Mouse (Mus musculus) forebrain, postnatal 0 days (tissue): ENCODE data around the gene Snd1. TPM values are rescaled to one million over a fixed set of nuclear protein-coding genes. Genes with fewer than 3 reads are reported as not detected.
A peak's percentile ranks its signal among the peaks of the same experiment; 100 is the strongest.
"Not testable (repeated sequence)": the region's sequence is repeated elsewhere in the genome, so short reads cannot be mapped to it uniquely, and the experiment has no call there.

ENCODE experiments used
- ATAC-seq: fragments of 200-750 bp; cut with Nextera tagmentation; 2 replicates; pipeline ENCODE4 v1.8.0; 2017; ENCODE audit warnings: mild to moderate bottlenecking, moderate library complexity
- DNase-seq: peaks from one replicate; pipeline ENCODE4 v3.0.0-alpha.2; 2015
- H3K27ac ChIP-seq: fragments of 300-500 bp; sonication (generic); 2 replicates; pipeline ENCODE4 v1.5.1; 2014; ENCODE audit warnings: low read depth, mild to moderate bottlenecking, antibody characterized with exemption, low read length, moderate library complexity, mixed read lengths
- H3K27me3 ChIP-seq: fragments of 300-500 bp; sonication (generic); 2 replicates; pipeline ENCODE4 v1.6.1; 2014; ENCODE audit warnings: mild to moderate bottlenecking, low read length, mixed read lengths; ENCODE audit not compliant: insufficient read depth
- H3K36me3 ChIP-seq: fragments of 300-500 bp; sonication (generic); 2 replicates; pipeline ENCODE4 v1.6.1; 2014; ENCODE audit warnings: mild to moderate bottlenecking, moderate library complexity; ENCODE audit not compliant: insufficient read depth
- H3K4me1 ChIP-seq: fragments of 300-500 bp; sonication (generic); 2 replicates; pipeline ENCODE4 v1.6.1; 2014; ENCODE audit warnings: antibody characterized with exemption; ENCODE audit not compliant: insufficient read depth
- H3K4me2 ChIP-seq: fragments of 300-500 bp; sonication (generic); 2 replicates; pipeline ENCODE4 v1.6.1; 2014; ENCODE audit warnings: low read depth, mild to moderate bottlenecking, moderate library complexity
- H3K4me3 ChIP-seq: fragments of 300-500 bp; sonication (generic); 2 replicates; pipeline ENCODE4 v1.5.1; 2014; ENCODE audit warnings: low read depth, low read length, mixed read lengths
- H3K9ac ChIP-seq: fragments of 300-500 bp; sonication (generic); 2 replicates; pipeline ENCODE4 v1.6.1; 2014; ENCODE audit warnings: mild to moderate bottlenecking
- H3K9me3 ChIP-seq: fragments of 300-500 bp; sonication (generic); 2 replicates; pipeline ENCODE4 v1.6.1; 2016; ENCODE audit warnings: low read length
- CTCF ChIP-seq: sonication (generic); IDR thresholded peaks from 2 replicates; pipeline ENCODE4 v1.5.1; 2016; ENCODE audit warnings: antibody characterized with exemption, control low read depth, low read depth
- WGBS: fragments of 180-500 bp; shearing (Covaris S2); extraction: QIAGEN DNeasy Blood & Tissue Kit; methylation state at CpG from one replicate; pipeline ENCODE4 v1.1.7; 2014; 5-methylcytosine and 5-hydroxymethylcytosine counted together
- polyA plus RNA-seq: library from polyadenylated mRNA; unstranded; fragments of >200 nt; fragmentation: Nextera tagmentation; extraction: Ambion mirVana; gene quantifications from 2 replicates; pipeline ENCODE4 v1.2.1, GENCODE M21; 2015
- total RNA-seq: library from RNA; depleted of rRNA; stranded (reverse); fragments of >200 nt; gene quantifications from 2 replicates; pipeline ENCODE4 v1.2.3, GENCODE M21; 2014

Snd1 gene
- total and polyA plus RNA-seq, 2 experiments from 2014 or later, result 72.4 to 90.8 TPM

- WGBS, result 76% methylated on average over 11 of the region's 11 CpGs
- no peaks in the 10 kb centered on the region for H3K9me3 ChIP-seq
- no peak overlapping the region for H3K4me3 ChIP-seq
- H3K27me3 ChIP-seq, result no peaks in the 10 kb centered on the region
- H3K27ac ChIP-seq, result no peak overlapping the region
- H3K36me3 ChIP-seq, result no peaks in the 10 kb centered on the region
- no peak overlapping the region for H3K4me2 ChIP-seq
- DNase-seq (no peak), ATAC-seq (no peak)
- H3K9ac ChIP-seq, result no peak overlapping the region
- TF ChIP-seq CTCF, result no peak
- no peaks in the 10 kb centered on the region for H3K4me1 ChIP-seq
These were observed 448.3 kb downstream of the Snd1 start for GRCm38 (mm10) chr6:28923091-28923824.

- no peak for ATAC-seq
- no peak for TF ChIP-seq CTCF
- H3K4me1 ChIP-seq, result no peaks in the 10 kb centered on the region
- H3K27ac ChIP-seq, result no peak overlapping the region
- H3K9me3 ChIP-seq, result no peaks in the 10 kb centered on the region
- no peak for DNase-seq
- no peaks in the 10 kb centered on the region for H3K27me3 ChIP-seq
- WGBS, result 79% methylated on average over 10 of the region's 10 CpGs
- no peak overlapping the region for H3K9ac ChIP-seq
- no peaks in the 10 kb centered on the region for H3K36me3 ChIP-seq
- H3K4me3 ChIP-seq, result no peak overlapping the region
- no peak overlapping the region for H3K4me2 ChIP-seq
These were observed 448.9 kb downstream of the Snd1 start for GRCm38 (mm10) chr6:28923837-28924236.

- 86% methylated on average over 7 of the region's 24 CpGs for WGBS
- H3K9me3 ChIP-seq, H3K36me3 ChIP-seq, ATAC-seq, H3K27ac ChIP-seq, H3K4me3 ChIP-seq, H3K9ac ChIP-seq, H3K4me2 ChIP-seq, H3K4me1 ChIP-seq, DNase-seq, H3K27me3 ChIP-seq: not testable (repeated sequence)
These were observed 453.0 kb downstream of the Snd1 start for GRCm38 (mm10) chr6:28927987-28928386.

GRCm38 (mm10) chr6:28929169-28929803, 454.3 kb downstream of the Snd1 start:
- H3K9me3 ChIP-seq, H3K4me1 ChIP-seq, DNase-seq, H3K9ac ChIP-seq, H3K4me3 ChIP-seq, H3K36me3 ChIP-seq, H3K27me3 ChIP-seq, H3K4me2 ChIP-seq, H3K27ac ChIP-seq: not testable (repeated sequence)
- ATAC-seq, result peak; percentile 28; the same call in 1 of the 2 replicates
- whole genome bisulfite sequencing, result 86% methylated on average over 19 of the region's 25 CpGs

GRCm38 (mm10) chr6:28931234-28931633, 456.3 kb downstream of the Snd1 start:
- Histone ChIP-seq H3K36me3 (no peaks in the 10 kb centered on the region), H3K4me2 (no peak overlapping the region; the same call in 1 of the 2 replicates), H3K27me3 (no peaks in the 10 kb centered on the region), H3K27ac (no peak overlapping the region), H3K9ac (no peak overlapping the region), H3K9me3 (no peaks in the 10 kb centered on the region), H3K4me3 (no peak overlapping the region), H3K4me1 (no peaks in the 10 kb centered on the region)
- TF ChIP-seq CTCF, result no peak
- WGBS, result 18% methylated on average over 9 of the region's 9 CpGs
- DNase-seq (no peak), ATAC-seq (no peak)

GRCm38 (mm10) chr6:28931636-28932327, 456.8 kb downstream of the Snd1 start:
- H3K27ac ChIP-seq, result no peak overlapping the region
- H3K4me3 ChIP-seq, result peak overlapping the region; percentile 22
- no peak overlapping the region for H3K9ac ChIP-seq

More at GRCm38 (mm10) chr6:28931636-28932327, 456.8 kb downstream of the Snd1 start:
- peak overlapping the region; percentile 54 for H3K4me2 ChIP-seq
- no peaks in the 10 kb centered on the region for H3K9me3 ChIP-seq
- no peaks in the 10 kb centered on the region for H3K4me1 ChIP-seq
- no peaks in the 10 kb centered on the region for H3K36me3 ChIP-seq
- no peak for DNase-seq
- no peak for TF ChIP-seq CTCF
- WGBS, result 4% methylated on average over 9 of the region's 13 CpGs
- H3K27me3 ChIP-seq, result no peaks in the 10 kb centered on the region
- peak; percentile 46 for ATAC-seq
